Mouse (Mus musculus) neural tube, embryonic 12.5 days (tissue): ENCODE results near the gene Dmrtc2. TPM values are rescaled to one million over a fixed set of nuclear protein-coding genes. Genes with fewer than 3 reads are reported as not detected.
"Not testable (repeated sequence)": the region's sequence is repeated elsewhere in the genome, so short reads cannot be mapped to it uniquely, and the experiment has no call there.

Experiments used
- ATAC-seq: fragments of 200-750 bp; cut with Nextera tagmentation; 2 replicates; pipeline ENCODE4 v1.8.0; 2017; ENCODE audit warnings: low read depth, mild to moderate bottlenecking, moderate TSS enrichment, moderate library complexity; ENCODE audit not compliant: low FRiP score
- H3K27ac ChIP-seq: fragments of 300-500 bp; sonication (generic); 2 replicates; pipeline ENCODE4 v1.5.1; 2016
- H3K27me3 ChIP-seq: fragments of 300-500 bp; sonication (generic); replicated peaks from 2 replicates; pipeline ENCODE4 v1.6.1; 2016; ENCODE audit warnings: mild to moderate bottlenecking
- H3K36me3 ChIP-seq: fragments of 300-500 bp; sonication (generic); 2 replicates; pipeline ENCODE4 v1.6.1; 2016; ENCODE audit warnings: mild to moderate bottlenecking
- H3K4me1 ChIP-seq: fragments of 300-500 bp; sonication (generic); 2 replicates; pipeline ENCODE4 v1.6.1; 2016
- H3K4me2 ChIP-seq: fragments of 300-500 bp; sonication (generic); replicated peaks from 2 replicates; pipeline ENCODE4 v1.6.1; 2016; ENCODE audit warnings: mild to moderate bottlenecking
- H3K4me3 ChIP-seq: fragments of 300-500 bp; sonication (generic); 2 replicates; pipeline ENCODE4 v1.5.1; 2016
- H3K9ac ChIP-seq: fragments of 300-500 bp; sonication (generic); 2 replicates; pipeline ENCODE4 v1.6.1; 2016; ENCODE audit warnings: mild to moderate bottlenecking
- H3K9me3 ChIP-seq: fragments of 300-500 bp; sonication (generic); 2 replicates; pipeline ENCODE4 v1.6.1; 2016; ENCODE audit warnings: mild to moderate bottlenecking
- WGBS: fragments of 180-500 bp; shearing (Covaris S2); methylation state at CpG from one replicate; pipeline ENCODE4 v1.1.7; 2016; 5-methylcytosine and 5-hydroxymethylcytosine counted together
- polyA plus RNA-seq: library from polyadenylated mRNA; unstranded; fragments of >200 nt; fragmentation: Nextera tagmentation; extraction: Ambion mirVana; gene quantifications from 2 replicates; pipeline ENCODE4 v1.2.1, GENCODE M21; 2016

Dmrtc2 gene
- polyA plus RNA-seq = not detected in 2 replicates

DNA sequence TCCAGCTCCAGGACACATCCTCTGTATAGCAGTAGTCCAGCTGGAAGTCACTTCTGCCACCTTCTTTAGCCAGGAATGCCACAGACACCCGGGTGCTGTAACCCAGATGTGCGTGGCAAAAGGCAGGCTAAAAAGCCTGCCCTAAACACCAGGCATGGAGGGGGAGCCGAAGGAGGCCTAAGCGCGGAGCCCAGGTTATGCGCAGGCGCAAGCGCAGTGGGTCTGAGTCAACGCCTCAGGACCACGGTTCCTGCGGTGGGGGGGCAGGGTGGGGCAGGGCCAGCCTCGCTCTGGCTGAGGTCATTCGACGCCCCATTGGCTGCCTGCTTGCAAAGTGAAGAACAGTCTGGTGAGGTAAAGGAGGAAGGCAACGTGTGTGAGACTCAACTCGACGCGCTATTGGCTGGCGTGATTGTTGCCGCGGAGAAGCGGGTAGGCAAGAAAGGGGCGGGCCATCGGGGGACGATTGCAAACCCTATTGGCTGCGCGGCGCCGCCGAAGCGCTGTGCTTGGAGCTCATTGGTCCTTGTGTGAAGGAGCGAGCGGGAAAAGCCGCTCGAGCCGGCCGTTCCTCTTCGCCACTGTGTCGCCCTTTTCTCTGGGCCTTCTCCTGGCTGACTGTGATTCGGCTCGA lies at the start of gene Dmrtc2, which contains the start of gene Lypd4:
Gene Dmrtc2 (plus strand): TSS at position 526 of the 634 bp plus-strand sequence.
Gene Lypd4 (minus strand): TSS at position 410 of the 634 bp plus-strand sequence.
- Histone ChIP-seq H3K27me3 (0 out of 2 replicates have a peak, but pooled peaks cover 6% of the 10 kb centered on the region), H3K27ac (no peak within 1 kb of the TSS), H3K4me1 (no peaks in the 10 kb centered on the region), H3K9ac (no peak within 1 kb of the TSS), H3K4me2 (no peak within 1 kb of the TSS), H3K36me3 (no peaks in the 10 kb centered on the region), H3K9me3 (peaks cover 5% of the 10 kb centered on the region; the same call in 1 of the 2 replicates), H3K4me3 (no peak within 1 kb of the TSS)
- WGBS = 52% methylated on average over 41 of the region's 41 CpGs
- ATAC-seq = no peak

DNA sequence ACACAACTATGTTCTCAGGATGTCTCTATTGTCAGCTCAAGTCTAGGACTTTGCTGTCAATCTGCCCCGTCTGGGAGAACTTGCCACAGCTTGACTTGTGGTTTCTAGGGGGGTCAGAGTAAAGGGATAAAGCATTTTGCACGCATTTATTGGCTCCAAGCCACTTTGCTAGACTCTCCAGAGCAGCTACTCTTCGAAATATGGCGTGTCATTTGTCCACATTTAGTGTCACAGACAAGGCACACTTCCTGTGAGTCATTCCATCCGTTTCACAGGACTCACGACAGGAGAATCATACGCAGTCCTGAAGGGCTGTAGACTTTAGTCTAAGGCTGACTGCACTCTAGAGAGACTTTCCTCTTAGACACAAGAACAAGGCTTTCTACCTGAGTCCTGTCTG lies 45.4 kb upstream of the Dmrtc2 start:
- Histone ChIP-seq H3K4me1 (no peaks in the 10 kb centered on the region), H3K4me3 (no peak overlapping the region), H3K36me3 (no peaks in the 10 kb centered on the region), H3K4me2 (no peak overlapping the region), H3K27ac (no peak overlapping the region), H3K9ac (no peak overlapping the region), H3K27me3 (no peaks in the 10 kb centered on the region), H3K9me3 (no peaks in the 10 kb centered on the region)
- 74% methylated on average over 7 of the region's 7 CpGs for WGBS
- no peak for ATAC-seq

DNA sequence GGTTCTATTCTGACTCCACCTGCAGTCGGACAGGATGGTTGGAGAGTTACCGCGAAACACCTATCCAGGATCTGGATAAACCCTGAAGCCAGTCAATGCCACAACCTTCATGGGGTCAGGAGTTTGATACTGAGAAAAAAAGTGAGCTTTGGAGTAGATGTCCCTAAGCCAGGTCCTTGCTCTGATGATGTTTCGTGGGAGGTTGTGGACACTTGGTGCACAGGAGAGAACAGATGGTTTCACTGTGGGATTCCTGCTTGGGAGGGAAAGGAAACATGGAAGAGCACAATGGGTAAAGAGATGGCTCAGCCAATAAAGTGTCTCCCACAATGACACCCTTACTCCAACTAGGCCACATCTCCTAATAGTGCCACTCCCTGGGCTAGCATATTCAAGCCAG lies 42.7 kb upstream of the Dmrtc2 start:
- H3K4me3 ChIP-seq = no peak overlapping the region
- ATAC-seq = no peak
- H3K9ac ChIP-seq = no peak overlapping the region
- H3K9me3 ChIP-seq = no peaks in the 10 kb centered on the region
- WGBS = 88% methylated on average over 4 of the region's 4 CpGs
- H3K27ac ChIP-seq = no peak overlapping the region
- no peaks in the 10 kb centered on the region for H3K4me1 ChIP-seq
- H3K4me2 ChIP-seq = no peak overlapping the region
- no peaks in the 10 kb centered on the region for H3K36me3 ChIP-seq
- H3K27me3 ChIP-seq = no peaks in the 10 kb centered on the region

DNA sequence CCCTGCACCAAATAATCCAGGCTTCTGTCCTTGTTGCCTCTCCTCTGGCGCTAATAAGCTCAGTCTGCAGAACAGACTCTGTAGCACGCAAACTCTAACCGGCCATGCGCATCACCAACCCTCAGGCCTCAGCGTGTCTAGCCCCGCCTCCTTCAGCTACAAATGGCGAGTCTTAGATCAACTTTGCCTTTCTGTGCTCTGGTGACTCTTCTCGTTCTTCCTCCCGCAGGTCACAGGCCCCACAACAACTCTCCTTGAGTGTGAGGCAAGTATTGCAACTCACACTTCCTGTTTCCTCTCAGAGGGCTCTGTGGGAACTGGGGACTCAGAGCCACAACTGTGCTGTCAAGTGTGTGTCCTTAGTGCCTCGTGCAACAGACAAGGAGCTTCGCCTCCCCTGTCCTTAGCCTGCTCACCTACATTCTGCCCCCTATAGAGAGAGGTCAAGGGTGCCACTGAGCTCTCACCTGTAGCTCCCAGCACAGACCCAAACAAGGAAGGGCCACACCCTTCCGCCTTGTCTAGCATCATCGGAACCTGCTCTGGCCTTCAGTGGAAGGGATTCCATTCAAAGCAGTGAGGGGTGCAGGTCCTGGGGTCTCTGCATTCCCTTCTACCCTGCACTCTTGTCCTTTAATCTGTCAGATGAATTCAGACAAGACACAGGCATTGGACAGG lies 31.0 kb upstream of the Dmrtc2 start:
- H3K27me3 ChIP-seq, H3K4me2 ChIP-seq, H3K27ac ChIP-seq, H3K9ac ChIP-seq, H3K4me3 ChIP-seq, ATAC-seq, H3K9me3 ChIP-seq, H3K36me3 ChIP-seq, H3K4me1 ChIP-seq: not testable (repeated sequence)
- WGBS = 66% methylated on average over 13 of the region's 13 CpGs

DNA sequence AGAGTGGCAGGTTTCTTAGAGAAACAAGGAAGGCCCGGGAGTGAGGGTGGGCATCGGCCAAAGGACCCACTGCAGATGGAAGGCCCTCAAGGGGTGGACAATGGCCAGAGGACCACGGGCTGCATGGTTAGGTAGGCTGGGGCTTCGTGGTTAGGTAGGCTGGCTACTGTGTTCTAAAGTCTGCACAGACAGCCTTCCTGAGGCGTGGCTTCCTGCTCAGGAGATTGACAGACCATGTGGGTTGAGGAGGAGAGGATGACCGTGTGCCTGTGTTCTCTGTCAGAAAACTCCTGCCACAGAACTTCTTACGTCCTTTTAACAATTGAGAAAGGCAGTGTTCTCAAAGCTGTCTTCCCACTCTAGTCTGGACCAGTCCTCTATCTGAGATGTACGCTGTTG lies 30.4 kb upstream of the Dmrtc2 start:
- ATAC-seq = no peak
- no peak overlapping the region for H3K4me2 ChIP-seq
- H3K9me3 ChIP-seq = no peaks in the 10 kb centered on the region
- no peaks in the 10 kb centered on the region for H3K36me3 ChIP-seq
- H3K4me1 ChIP-seq = no peaks in the 10 kb centered on the region
- H3K9ac ChIP-seq = no peak overlapping the region
- no peak overlapping the region for H3K4me3 ChIP-seq
- no peak overlapping the region for H3K27ac ChIP-seq
- WGBS = 85% methylated on average over 8 of the region's 8 CpGs
- no peaks in the 10 kb centered on the region for H3K27me3 ChIP-seq

DNA sequence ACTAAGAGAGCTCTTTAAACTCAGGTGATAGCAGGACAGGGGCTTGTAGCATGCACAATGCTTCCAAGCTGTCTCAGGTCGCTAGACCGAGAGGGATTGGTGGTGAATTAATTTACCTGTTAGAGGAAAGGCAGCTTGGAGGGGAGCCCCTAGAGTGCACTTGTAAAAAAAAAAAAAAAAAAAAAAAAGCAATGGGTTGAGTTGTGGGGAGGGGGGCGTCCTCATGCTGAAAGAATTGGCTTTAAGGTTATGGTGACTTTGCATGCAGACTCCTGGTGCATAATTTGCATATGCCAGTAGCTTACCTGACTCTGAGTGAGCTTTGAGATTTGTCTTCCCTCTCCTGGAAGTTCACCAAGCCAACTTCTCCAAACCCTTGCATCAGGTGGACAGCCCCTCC lies 29.5 kb upstream of the Dmrtc2 start:
- WGBS = 68% methylated on average over 3 of the region's 3 CpGs
- ATAC-seq = no peak
- Histone ChIP-seq H3K4me1 (no peaks in the 10 kb centered on the region), H3K36me3 (no peaks in the 10 kb centered on the region), H3K27ac (no peak overlapping the region), H3K9ac (no peak overlapping the region), H3K9me3 (no peaks in the 10 kb centered on the region), H3K4me2 (no peak overlapping the region), H3K4me3 (no peak overlapping the region), H3K27me3 (no peaks in the 10 kb centered on the region)

DNA sequence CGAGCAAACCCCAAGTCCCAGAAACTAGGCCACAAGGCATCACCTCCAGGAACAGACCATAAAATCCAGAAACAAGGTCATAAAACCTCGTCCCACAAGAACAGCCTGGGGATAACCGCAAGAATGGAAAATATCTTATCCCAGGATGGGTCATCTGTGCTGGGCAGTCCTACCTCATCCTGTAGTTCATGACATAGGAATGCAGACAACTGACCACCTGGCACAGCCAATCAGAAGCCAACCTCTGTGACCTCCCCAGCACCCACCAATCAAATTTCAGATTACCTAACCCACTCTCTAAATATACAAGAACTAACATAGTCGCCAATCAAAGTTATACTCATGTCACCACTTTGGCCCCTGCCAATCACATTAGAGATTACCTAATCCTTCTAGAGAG lies 28.8 kb upstream of the Dmrtc2 start:
- 62% methylated on average over 4 of the region's 4 CpGs for WGBS
- H3K4me3 ChIP-seq = no peak overlapping the region
- no peaks in the 10 kb centered on the region for H3K9me3 ChIP-seq
- ATAC-seq = no peak
- H3K27me3 ChIP-seq = no peaks in the 10 kb centered on the region
- H3K27ac ChIP-seq = no peak overlapping the region
- H3K4me1 ChIP-seq = no peaks in the 10 kb centered on the region
- H3K4me2 ChIP-seq = no peak overlapping the region
- H3K9ac ChIP-seq = no peak overlapping the region
- no peaks in the 10 kb centered on the region for H3K36me3 ChIP-seq

DNA sequence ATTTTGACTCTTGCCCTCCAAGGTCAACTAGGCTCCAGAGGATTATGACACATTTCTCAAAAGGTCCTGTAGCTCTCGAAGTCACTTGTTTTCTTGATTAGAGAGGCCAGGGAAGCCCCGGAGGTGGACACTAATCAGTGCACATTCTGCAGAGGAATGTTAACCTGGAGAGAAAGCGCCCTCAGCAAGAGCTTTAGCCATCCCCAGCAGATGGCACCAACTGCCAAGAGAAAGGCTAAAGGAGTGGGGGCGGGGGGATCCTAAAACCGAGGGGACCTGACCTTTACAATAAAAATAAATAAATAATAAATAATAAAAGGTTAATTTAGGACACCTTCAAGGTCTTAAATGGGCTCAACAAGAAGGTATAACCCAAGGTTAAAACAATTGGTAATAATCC lies 25.7 kb upstream of the Dmrtc2 start:
- Histone ChIP-seq H3K27me3 (no peaks in the 10 kb centered on the region), H3K36me3 (no peaks in the 10 kb centered on the region), H3K4me2 (no peak overlapping the region), H3K27ac (no peak overlapping the region), H3K9me3 (no peaks in the 10 kb centered on the region), H3K4me1 (no peaks in the 10 kb centered on the region), H3K9ac (no peak overlapping the region), H3K4me3 (no peak overlapping the region)
- ATAC-seq = no peak
- 45% methylated on average over 5 of the region's 5 CpGs for WGBS

DNA sequence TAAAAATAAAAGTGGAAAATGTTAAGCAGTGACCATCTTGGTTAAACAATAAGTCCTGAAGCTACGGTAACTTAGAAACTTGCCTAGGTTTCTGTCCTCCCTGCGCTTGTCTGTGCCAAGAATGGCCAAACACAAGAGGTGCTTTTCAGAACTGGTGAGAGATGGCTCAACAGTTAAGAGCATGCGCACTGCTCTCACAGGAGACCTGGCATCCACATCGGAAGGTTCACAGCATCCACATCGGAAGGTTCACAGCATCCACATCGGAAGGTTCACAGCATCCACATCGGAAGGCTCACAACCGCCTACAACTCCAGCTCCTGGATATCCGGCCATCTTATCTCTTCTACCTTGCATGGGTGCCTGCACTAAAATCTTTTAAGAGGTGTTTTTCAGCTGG lies 24.7 kb upstream of the Dmrtc2 start:
- Histone ChIP-seq H3K9ac (no peak overlapping the region), H3K4me1 (no peaks in the 10 kb centered on the region), H3K4me2 (no peak overlapping the region), H3K27me3 (no peaks in the 10 kb centered on the region), H3K27ac (no peak overlapping the region), H3K36me3 (no peaks in the 10 kb centered on the region), H3K4me3 (no peak overlapping the region), H3K9me3 (no peaks in the 10 kb centered on the region)
- no peak for ATAC-seq
- 88% methylated on average over 9 of the region's 9 CpGs for WGBS

DNA sequence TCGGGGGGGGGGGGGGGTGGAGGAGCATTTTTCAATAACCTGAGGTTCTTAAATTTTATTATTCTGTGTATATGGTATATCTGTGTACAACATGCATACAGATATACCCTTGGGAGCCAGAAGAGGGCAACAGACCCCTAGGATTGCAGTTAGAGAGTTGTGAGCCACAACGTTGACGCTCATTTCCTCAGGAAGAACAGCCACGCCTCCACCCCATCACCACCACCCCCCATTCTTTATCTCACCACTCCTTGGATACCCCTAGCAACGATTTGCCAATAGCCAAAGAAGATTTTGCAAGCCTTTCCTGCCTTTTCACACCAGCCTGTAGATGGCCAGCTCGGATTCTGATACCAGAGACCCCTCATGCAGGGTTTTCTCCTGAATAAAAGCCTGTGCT lies 24.1 kb upstream of the Dmrtc2 start:
- H3K4me2 ChIP-seq = no peak overlapping the region
- H3K27me3 ChIP-seq = no peaks in the 10 kb centered on the region
- H3K4me1 ChIP-seq = no peaks in the 10 kb centered on the region
- H3K27ac ChIP-seq = no peak overlapping the region
- H3K9ac ChIP-seq = no peak overlapping the region
- H3K4me3 ChIP-seq = no peak overlapping the region
- H3K9me3 ChIP-seq = no peaks in the 10 kb centered on the region
- ATAC-seq = no peak
- H3K36me3 ChIP-seq = no peaks in the 10 kb centered on the region
- WGBS = 5% methylated on average over 6 of the region's 6 CpGs

DNA sequence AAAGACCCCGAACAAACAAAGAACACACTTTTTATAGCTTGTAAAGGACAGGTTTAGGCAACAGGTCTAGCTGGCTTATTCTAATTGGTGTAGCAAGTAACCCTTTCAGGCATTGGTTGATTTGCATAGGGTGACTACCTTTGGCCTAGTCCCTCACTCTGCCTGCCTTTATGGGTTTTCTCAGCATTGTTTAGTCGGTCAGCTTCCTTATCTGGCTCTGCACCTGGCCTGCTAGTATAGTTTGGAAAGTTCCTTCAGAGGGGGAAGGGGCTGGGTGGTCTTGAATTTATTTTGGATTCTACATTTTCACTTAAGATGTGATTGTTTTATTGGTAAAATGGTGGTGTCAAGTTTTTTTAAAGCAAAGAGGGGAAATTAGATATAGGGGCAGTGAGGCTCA lies 23.3 kb upstream of the Dmrtc2 start:
- H3K9me3 ChIP-seq, H3K4me1 ChIP-seq, H3K9ac ChIP-seq, H3K36me3 ChIP-seq, H3K4me2 ChIP-seq, H3K4me3 ChIP-seq, ATAC-seq, H3K27ac ChIP-seq, H3K27me3 ChIP-seq: not testable (repeated sequence)
- WGBS = 25% methylated on average over 2 of the region's 2 CpGs

DNA sequence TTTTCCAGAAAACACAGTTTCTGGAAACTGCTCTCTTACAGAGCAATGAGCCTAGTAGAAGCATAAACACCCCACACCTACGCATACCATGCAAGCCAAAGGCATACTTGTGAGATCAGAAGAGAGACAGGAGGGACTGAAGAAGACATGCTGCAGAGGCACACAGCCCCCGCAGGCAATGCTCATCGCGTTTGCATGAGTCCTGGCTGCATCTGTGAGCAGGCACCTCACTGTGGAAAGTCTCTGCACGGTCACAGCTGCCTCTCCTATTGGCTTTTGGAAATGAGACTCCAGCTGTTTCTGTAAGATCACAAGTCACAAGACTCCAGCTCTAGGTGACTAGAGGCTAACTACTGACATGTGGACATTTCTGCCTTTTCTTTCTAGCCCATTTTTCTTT lies 19.7 kb upstream of the Dmrtc2 start:
- H3K27me3 ChIP-seq = no peaks in the 10 kb centered on the region
- H3K27ac ChIP-seq = no peak overlapping the region
- no peak overlapping the region for H3K4me2 ChIP-seq
- H3K4me1 ChIP-seq = no peaks in the 10 kb centered on the region
- no peak for ATAC-seq
- 35% methylated on average over 5 of the region's 5 CpGs for WGBS
- no peaks in the 10 kb centered on the region for H3K36me3 ChIP-seq
- no peaks in the 10 kb centered on the region for H3K9me3 ChIP-seq
- no peak overlapping the region for H3K4me3 ChIP-seq
- H3K9ac ChIP-seq = no peak overlapping the region

DNA sequence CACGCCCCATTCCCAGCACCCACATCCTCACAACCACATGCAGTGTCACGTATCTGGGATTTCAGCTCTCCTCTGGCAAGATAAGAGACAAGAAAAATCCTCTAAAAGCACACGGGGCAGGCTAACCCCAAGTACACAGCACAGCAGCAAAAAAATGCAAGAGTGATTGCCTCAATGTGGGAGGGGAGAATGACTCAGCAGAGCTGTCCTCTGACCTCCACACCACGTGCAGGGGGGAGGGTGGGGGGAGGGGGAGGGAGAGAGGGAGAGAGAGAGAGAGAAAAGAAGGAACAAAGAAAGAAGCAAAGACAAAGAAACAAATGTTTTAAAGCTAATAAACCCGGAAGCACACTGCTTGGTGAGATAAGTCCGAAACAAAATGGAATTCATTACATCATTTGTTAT lies 19.0 kb upstream of the Dmrtc2 start:
- Histone ChIP-seq H3K9me3 (no peaks in the 10 kb centered on the region), H3K36me3 (no peaks in the 10 kb centered on the region), H3K9ac (no peak overlapping the region), H3K27me3 (no peaks in the 10 kb centered on the region), H3K4me2 (no peak overlapping the region), H3K4me1 (no peaks in the 10 kb centered on the region), H3K4me3 (no peak overlapping the region), H3K27ac (no peak overlapping the region)
- WGBS = 40% methylated on average over 6 of the region's 6 CpGs
- ATAC-seq = no peak
